Mouse (Mus musculus) MEL (cell line): ENCODE measurements around the gene Pga5. TPM values are rescaled to one million over a fixed set of nuclear protein-coding genes. Genes with fewer than 3 reads are reported as not detected.

Source experiments
- DNase-seq: peaks from one replicate; pipeline ENCODE4 v3.0.0; 2011; ENCODE audit warnings: low read depth, low spot score
- H3K27ac ChIP-seq: 2 replicates; pipeline ENCODE4 v1.5.1; 2012; ENCODE audit warnings: low read depth, mild to moderate bottlenecking, control low read depth, low read length, moderate library complexity; ENCODE audit not compliant: control insufficient read depth
- H3K27me3 ChIP-seq, 2 experiments: fragments of 150-350 bp in 1 of 2; sonication (generic) in 1 of 2; 2 replicates each; pipeline ENCODE4 v1.6.1; 2012; ENCODE audit warnings: low read length in 2 of 2, mild to moderate bottlenecking in 2 of 2, improper control_type of control experiment in 1 of 2, moderate library complexity in 1 of 2; ENCODE audit not compliant: insufficient read depth in 2 of 2, control insufficient read depth in 1 of 2
- H3K36me3 ChIP-seq, 2 experiments: 2 replicates each; pipeline ENCODE4 v1.6.1; 2012 to 2014; ENCODE audit warnings: low read length in 2 of 2, improper control_type of control experiment in 1 of 2, inconsistent platforms in 1 of 2, mild to moderate bottlenecking in 1 of 2; ENCODE audit not compliant: insufficient read depth in 2 of 2, control insufficient read depth in 1 of 2
- H3K4me1 ChIP-seq, 2 experiments: fragments of 150-350 bp in 1 of 2; sonication (generic) in 1 of 2; 2 replicates each; pipeline ENCODE4 v1.6.1; 2012; ENCODE audit warnings: low read length in 2 of 2, improper control_type of control experiment in 1 of 2, mild to moderate bottlenecking in 1 of 2; ENCODE audit not compliant: insufficient read depth in 2 of 2, control insufficient read depth in 1 of 2
- H3K4me3 ChIP-seq, 2 experiments: fragments of 150-350 bp in 1 of 2; sonication (generic) in 1 of 2; 2 replicates each; pipeline ENCODE4 v1.5.1; 2012; ENCODE audit warnings: low read depth in 2 of 2, low read length in 2 of 2, mild to moderate bottlenecking in 2 of 2, moderate library complexity in 2 of 2, control low read depth in 1 of 2, improper control_type of control experiment in 1 of 2; ENCODE audit not compliant: control insufficient read depth in 1 of 2, insufficient read depth in 1 of 2
- H3K79me2 ChIP-seq: 2 replicates; pipeline ENCODE4 v1.6.1; 2012; ENCODE audit warnings: mild to moderate bottlenecking, low read length, moderate library complexity; ENCODE audit not compliant: control insufficient read depth, poor library complexity, insufficient read depth
- H3K9ac ChIP-seq: 2 replicates; pipeline ENCODE4 v1.6.1; 2012; ENCODE audit warnings: low read depth, mild to moderate bottlenecking, control low read depth, low read length, moderate library complexity; ENCODE audit not compliant: control insufficient read depth, poor library complexity, severe bottlenecking
- H3K9me3 ChIP-seq: fragments of 150-350 bp; sonication (generic); replicated peaks from 2 replicates; pipeline ENCODE4 v1.6.1; 2012; ENCODE audit warnings: mild to moderate bottlenecking, low read length, improper control_type of control experiment, moderate library complexity; ENCODE audit not compliant: insufficient read depth
- BHLHE40 ChIP-seq: IDR thresholded peaks from 2 replicates; pipeline ENCODE4 v1.6.1; 2012; ENCODE audit warnings: low read depth, mild to moderate bottlenecking, inconsistent platforms, low read length, improper control_type of control experiment, borderline replicate concordance
- CHD2 ChIP-seq: IDR thresholded peaks from 2 replicates; pipeline ENCODE4 v1.6.1; 2011; ENCODE audit warnings: low read length, improper control_type of control experiment
- CTCF ChIP-seq, 3 experiments: IDR thresholded peaks in 2 of 3; conservative IDR thresholded peaks in 1 of 3; 2 replicates each; pipeline ENCODE4 v1.5.1; 2011 to 2012; ENCODE audit warnings: low read length in 3 of 3, low read depth in 2 of 3, mild to moderate bottlenecking in 2 of 3, improper control_type of control experiment in 1 of 3, inconsistent platforms in 1 of 3, mixed read lengths in 1 of 3, moderate library complexity in 1 of 3; ENCODE audit not compliant: control insufficient read depth in 1 of 3, insufficient read depth in 1 of 3, poor library complexity in 1 of 3, severe bottlenecking in 1 of 3
- E2F4 ChIP-seq: IDR thresholded peaks from 2 replicates; pipeline ENCODE4 v1.6.1; 2011; ENCODE audit warnings: low read depth, low read length, improper control_type of control experiment, borderline replicate concordance
- ELF1 ChIP-seq: IDR thresholded peaks from 2 replicates; pipeline ENCODE4 v1.6.1; 2014; ENCODE audit warnings: low read depth, mild to moderate bottlenecking, inconsistent platforms, low read length, improper control_type of control experiment, moderate library complexity
- EP300 ChIP-seq, 2 experiments: IDR thresholded peaks; 2 replicates each; pipeline ENCODE4 v1.6.1; 2011; ENCODE audit warnings: improper control_type of control experiment in 2 of 2, low read length in 2 of 2, low read depth in 1 of 2, mild to moderate bottlenecking in 1 of 2
- GABPA ChIP-seq: IDR thresholded peaks from 2 replicates; pipeline ENCODE4 v1.6.1; 2012; ENCODE audit warnings: low read depth, mild to moderate bottlenecking, inconsistent platforms, low read length, improper control_type of control experiment, moderate library complexity
- HCFC1 ChIP-seq: IDR thresholded peaks from 2 replicates; pipeline ENCODE4 v1.6.1; 2012; ENCODE audit warnings: low read depth, mild to moderate bottlenecking, inconsistent platforms, low read length, improper control_type of control experiment, moderate library complexity
- JUND ChIP-seq: IDR thresholded peaks from 2 replicates; pipeline ENCODE4 v1.6.1; 2011; ENCODE audit warnings: low read depth, mild to moderate bottlenecking, improper control_type of control experiment, low read length
- KAT2A ChIP-seq: conservative IDR thresholded peaks from 2 replicates; pipeline ENCODE4 v1.6.1; 2012; ENCODE audit warnings: low read depth, low read length, improper control_type of control experiment, inconsistent platforms
- MAFK ChIP-seq: IDR thresholded peaks from 2 replicates; pipeline ENCODE4 v1.6.1; 2011; ENCODE audit warnings: low read depth, mild to moderate bottlenecking, low read length, improper control_type of control experiment, borderline replicate concordance
- MAX ChIP-seq: IDR thresholded peaks from 2 replicates; pipeline ENCODE4 v1.6.1; 2011; ENCODE audit warnings: low read length, improper control_type of control experiment
- MAZ ChIP-seq: IDR thresholded peaks from 2 replicates; pipeline ENCODE4 v1.6.1; 2012; ENCODE audit warnings: low read depth, mild to moderate bottlenecking, inconsistent platforms, low read length, improper control_type of control experiment
- MEF2A ChIP-seq: IDR thresholded peaks from 2 replicates; pipeline ENCODE4 v1.6.1; 2014; ENCODE audit warnings: low read depth, mild to moderate bottlenecking, inconsistent platforms, low read length, improper control_type of control experiment; ENCODE audit not compliant: poor library complexity, insufficient replicate concordance, severe bottlenecking; ENCODE audit errors: extremely low read depth
- MXI1 ChIP-seq: IDR thresholded peaks from 2 replicates; pipeline ENCODE4 v1.6.1; 2011; ENCODE audit warnings: mild to moderate bottlenecking, low read depth, low read length, improper control_type of control experiment
- MYB ChIP-seq: IDR thresholded peaks from 2 replicates; pipeline ENCODE4 v1.6.1; 2011; ENCODE audit warnings: mild to moderate bottlenecking, low read depth, low read length, improper control_type of control experiment
- POLR2AphosphoS2 ChIP-seq: IDR thresholded peaks from 2 replicates; pipeline ENCODE4 v1.6.1; 2011; ENCODE audit warnings: low read length, improper control_type of control experiment
- RAD21 ChIP-seq: IDR thresholded peaks from 2 replicates; pipeline ENCODE4 v1.6.1; 2011; ENCODE audit warnings: mild to moderate bottlenecking, low read depth, low read length, improper control_type of control experiment
- RCOR1 ChIP-seq: IDR thresholded peaks from 2 replicates; pipeline ENCODE4 v1.6.1; 2012; ENCODE audit warnings: low read depth, mild to moderate bottlenecking, inconsistent platforms, low read length, improper control_type of control experiment
- TAL1 ChIP-seq: IDR thresholded peaks from 2 replicates; pipeline ENCODE4 v1.6.1; 2012; ENCODE audit warnings: mild to moderate bottlenecking, inconsistent platforms, low read length, moderate library complexity, mixed read lengths
- UBTF ChIP-seq: IDR thresholded peaks from 2 replicates; pipeline ENCODE4 v1.6.1; 2012; ENCODE audit warnings: low read depth, mild to moderate bottlenecking, inconsistent platforms, low read length, improper control_type of control experiment, moderate library complexity, borderline replicate concordance; ENCODE audit not compliant: insufficient read depth
- USF1 ChIP-seq: IDR thresholded peaks from 2 replicates; pipeline ENCODE4 v1.6.1; 2014; ENCODE audit warnings: low read depth, mild to moderate bottlenecking, inconsistent platforms, low read length, improper control_type of control experiment, moderate library complexity
- ZKSCAN1 ChIP-seq: IDR thresholded peaks from 2 replicates; pipeline ENCODE4 v1.6.1; 2012; ENCODE audit warnings: low read depth, mild to moderate bottlenecking, inconsistent platforms, low read length, improper control_type of control experiment, moderate library complexity
- ZMIZ1 ChIP-seq: IDR thresholded peaks from 2 replicates; pipeline ENCODE4 v1.6.1; 2012; ENCODE audit warnings: low read depth, mild to moderate bottlenecking, inconsistent platforms, low read length, improper control_type of control experiment, moderate library complexity
- ZNF384 ChIP-seq: IDR thresholded peaks from 2 replicates; pipeline ENCODE4 v1.6.1; 2012; ENCODE audit warnings: low read depth, mild to moderate bottlenecking, inconsistent platforms, low read length, improper control_type of control experiment
- polyA plus RNA-seq, 2 experiments: library from polyadenylated mRNA; stranded (reverse) in 1 of 2; unstranded in 1 of 2; fragments of >175 nt in 1 of 2; fragments of >200 nt in 1 of 2; gene quantifications; 2 replicates each; pipeline versions ENCODE4 v1.2.1 to v1.2.4; 2012; ENCODE audit warnings: low replicate concordance in 2 of 2, low read depth in 1 of 2; ENCODE audit not compliant: insufficient read length in 2 of 2, insufficient read depth in 1 of 2, missing spikeins in 1 of 2
- total RNA-seq: library from RNA; depleted of rRNA; stranded (reverse); fragments of 300-350 nt; gene quantifications from 2 replicates; pipeline ENCODE4 v1.2.3, GENCODE M21; 2012

Gene Pga5
- total and polyA plus RNA-seq, 3 experiments, result not detected

DNA sequence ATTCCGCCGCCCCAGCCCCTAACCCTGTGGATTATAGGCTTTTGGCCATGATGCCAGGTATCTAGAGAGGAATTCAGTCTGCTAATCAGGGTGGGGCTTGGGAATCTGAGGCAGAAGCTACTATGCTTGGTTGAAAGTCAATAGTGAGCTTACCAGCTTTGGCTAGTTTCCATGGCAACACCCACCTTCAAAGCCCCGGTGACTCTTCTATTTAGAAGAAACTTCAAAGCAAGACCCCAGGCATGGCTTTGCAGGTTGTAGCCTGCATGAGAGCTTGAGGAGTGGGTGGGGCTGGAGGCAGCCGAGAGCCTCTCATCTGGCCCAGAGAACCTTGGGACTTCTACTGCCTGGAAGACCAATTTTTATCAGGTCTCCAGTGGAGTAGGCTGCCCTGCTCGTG lies 45.8 kb upstream of the Pga5 start:
- H3K4me1 ChIP-seq, result no peaks in the 10 kb centered on the region
- no peak for TF ChIP-seq MXI1
- no peak for TF ChIP-seq USF1
- no peak for TF ChIP-seq RAD21
- TF ChIP-seq BHLHE40, result no peak
- TF ChIP-seq MYB, result no peak
- TF ChIP-seq ZKSCAN1, result no peak
- no peak for TF ChIP-seq EP300 (IDR thresholded peaks at IDR 0.05; ENCODE audit: low read depth in 1 of 2, low read length in 2 of 2)
- no peak for TF ChIP-seq MAZ
- TF ChIP-seq RCOR1, result no peak
- TF ChIP-seq CHD2, result no peak
- TF ChIP-seq ZNF384, result no peak
- TF ChIP-seq TAL1, result no peak
- TF ChIP-seq E2F4, result no peak
- no peak for TF ChIP-seq ZMIZ1
- no peak for TF ChIP-seq UBTF
- no peak for TF ChIP-seq CTCF (IDR thresholded peaks at IDR 0.05 in 2 of 3, conservative IDR thresholded peaks at IDR 0.05 in 1 of 3; ENCODE audit: control insufficient read depth in 1 of 3, insufficient read depth in 1 of 3, low read depth in 2 of 3, low read length in 3 of 3, poor library complexity in 1 of 3, severe bottlenecking in 1 of 3)
- no peak for TF ChIP-seq POLR2AphosphoS2
- TF ChIP-seq GABPA, result no peak
- TF ChIP-seq MAFK, result no peak
- no peaks in the 10 kb centered on the region for H3K36me3 ChIP-seq
- H3K79me2 ChIP-seq, result no peaks in the 10 kb centered on the region
- H3K4me3 ChIP-seq, result no peak overlapping the region
- no peaks in the 10 kb centered on the region for H3K9me3 ChIP-seq
- no peak for DNase-seq
- H3K9ac ChIP-seq, result no peak overlapping the region
- peaks cover 0 to 2% of the 10 kb centered on the region in 2 experiments; a peak in 2 of 4 replicates for H3K27me3 ChIP-seq
- H3K27ac ChIP-seq, result no peak overlapping the region

DNA sequence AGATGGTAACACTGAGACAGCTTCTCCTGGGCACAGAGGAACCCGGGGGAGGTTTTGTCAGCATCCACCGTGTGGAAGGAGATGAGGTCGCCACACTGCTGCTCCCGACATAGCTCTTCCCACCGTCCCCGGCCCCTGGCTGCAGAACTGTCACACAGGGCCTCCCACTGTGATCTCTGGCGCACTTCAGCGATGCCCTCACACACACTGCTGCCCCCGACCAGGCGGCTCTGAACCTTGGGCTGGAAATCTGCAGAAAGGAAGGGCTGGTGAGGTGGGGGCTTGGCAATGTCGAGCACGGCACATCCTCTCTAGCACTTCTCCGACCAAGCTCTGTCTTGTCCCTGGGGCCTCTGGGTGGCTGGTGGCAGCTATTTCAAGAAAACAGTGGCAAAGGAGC lies 45.2 kb upstream of the Pga5 start:
- TF ChIP-seq ELF1 (no peak), MXI1 (no peak), MEF2A (no peak), HCFC1 (no peak), JUND (no peak), RAD21 (no peak), MAFK (no peak), KAT2A (no peak), POLR2AphosphoS2 (no peak), MAX (no peak), RCOR1 (no peak)
- Histone ChIP-seq H3K27me3 (no peaks in the 10 kb centered on the region; a peak in 2 of 4 replicates), H3K9ac (no peak overlapping the region), H3K27ac (no peak overlapping the region), H3K4me1 (no peaks in the 10 kb centered on the region), H3K4me3 (no peak overlapping the region), H3K36me3 (no peaks in the 10 kb centered on the region), H3K79me2 (no peaks in the 10 kb centered on the region), H3K9me3 (no peaks in the 10 kb centered on the region)
- no peak for DNase-seq
